Mouse (Mus musculus): Measurements from ENCODE around the gene Fos. TPM values are rescaled to one million over a fixed set of nuclear protein-coding genes. Genes with fewer than 3 reads are reported as not detected.

Gene Fos
- total RNA-seq, 4 experiments from 2014 or later, result 5.6 to 26.9 (median 8.4) TPM

GRCm38 (mm10) chr12:85461913-85462663 is 11.6 kb upstream of the Fos start:
- DNase-seq (ENCODE audit: low spot score in 2 of 2), result no peak

GRCm38 (mm10) chr12:85462802-85463201 is 10.9 kb upstream of the Fos start:
- DNase-seq (ENCODE audit: low spot score in 2 of 2), result no peak

- DNase-seq (ENCODE audit: low spot score in 2 of 2), result no peak
Measured at GRCm38 (mm10) chr12:85464431-85464830, 9.3 kb upstream of the Fos start.

GRCm38 (mm10) chr12:85464902-85465301 is 8.8 kb upstream of the Fos start:
- no peak for DNase-seq (ENCODE audit: low spot score in 2 of 2)

GRCm38 (mm10) chr12:85467854-85468253 is 5.8 kb upstream of the Fos start:
- no peak for DNase-seq (ENCODE audit: low spot score in 2 of 2)

GRCm38 (mm10) chr12:85468666-85469065 is 5.0 kb upstream of the Fos start:
- DNase-seq (ENCODE audit: low spot score in 2 of 2), result no peak

- peak; percentile 80 to 89 for DNase-seq (ENCODE audit: low spot score in 2 of 2)
Measured at GRCm38 (mm10) chr12:85471920-85472655, 1.6 kb upstream of the Fos start.

GRCm38 (mm10) chr12:85472656-85473410 is 857 bp upstream of the Fos start:
- DNase-seq (ENCODE audit: low spot score in 2 of 2), result no peak

- DNase-seq (ENCODE audit: low spot score in 2 of 2), result peak; percentile 27 to 33
Measured at GRCm38 (mm10) chr12:85474298-85475231, 875 bp downstream of the Fos start.

- no peak for DNase-seq (ENCODE audit: low spot score in 2 of 2)
Measured at GRCm38 (mm10) chr12:85475232-85475919, 1.7 kb downstream of the Fos start.

GRCm38 (mm10) chr12:85475920-85476828 is 2.5 kb downstream of the Fos start:
- no peak for DNase-seq (ENCODE audit: low spot score in 2 of 2)

GRCm38 (mm10) chr12:85477219-85477618 is 3.5 kb downstream of the Fos start:
- DNase-seq (ENCODE audit: low spot score in 2 of 2), result no peak

GRCm38 (mm10) chr12:85477804-85478203 is 4.1 kb downstream of the Fos start:
- DNase-seq (ENCODE audit: low spot score in 2 of 2), result no peak

- DNase-seq (ENCODE audit: low spot score in 2 of 2), result no peak
Measured at GRCm38 (mm10) chr12:85478696-85479095, 5.0 kb downstream of the Fos start.

- no peak for DNase-seq (ENCODE audit: low spot score in 2 of 2)
Measured at GRCm38 (mm10) chr12:85479190-85479589, 5.5 kb downstream of the Fos start.

- no peak for DNase-seq (ENCODE audit: low spot score in 2 of 2)
Measured at GRCm38 (mm10) chr12:85483155-85483554, 9.5 kb downstream of the Fos start.

GRCm38 (mm10) chr12:85484655-85485054 is 11.0 kb downstream of the Fos start:
- DNase-seq (ENCODE audit: low spot score in 2 of 2), result no peak

- peak; percentile 93 to 95 for DNase-seq (ENCODE audit: low spot score in 2 of 2)
Measured at GRCm38 (mm10) chr12:85485890-85486765, 12.4 kb downstream of the Fos start.
